Mouse (Mus musculus) megakaryocyte, embryonic 14.5 days (primary cell): ENCODE measurements around the gene Stk35.

Source experiments
- FLI1 ChIP-seq: IDR thresholded peaks from 2 replicates; pipeline ENCODE4 v1.6.1; 2012; ENCODE audit warnings: low read length, inconsistent platforms, mixed read lengths
- GATA1 ChIP-seq: IDR thresholded peaks from 3 replicates; pipeline ENCODE4 v1.6.1; 2012; ENCODE audit warnings: mixed read lengths, low read length, inconsistent platforms, borderline replicate concordance

DNA sequence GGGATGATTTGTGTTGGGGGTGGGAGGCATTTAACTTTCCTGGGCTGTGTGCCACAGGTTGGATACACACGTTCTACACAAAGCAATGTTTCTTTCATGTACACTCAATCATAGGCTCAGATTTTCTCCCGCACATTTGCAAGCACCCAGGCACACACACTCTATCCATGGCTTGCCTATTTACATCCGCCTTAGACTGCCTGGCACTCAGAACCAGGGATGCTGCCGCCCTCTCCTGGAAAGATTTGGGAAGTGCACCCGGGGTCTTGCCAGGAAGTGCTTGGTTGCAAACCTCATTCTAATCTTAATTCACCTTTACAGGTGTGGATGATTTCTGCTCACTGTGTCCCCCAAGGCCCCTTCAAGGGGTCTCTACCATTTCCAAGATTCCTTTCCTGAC lies 73.2 kb downstream of the Stk35 start:
- TF ChIP-seq GATA1, result no peak
- TF ChIP-seq FLI1, result no peak
